Mouse (Mus musculus) frontal cortex, postnatal 14 days (tissue): Measurements from ENCODE around the gene Fto.

Experiments
- DNase-seq, 2 experiments: peaks; one replicate each; pipeline ENCODE4 v3.0.0; 2022; ENCODE audit warnings: low spot score in 2 of 2

Fto gene

DNA sequence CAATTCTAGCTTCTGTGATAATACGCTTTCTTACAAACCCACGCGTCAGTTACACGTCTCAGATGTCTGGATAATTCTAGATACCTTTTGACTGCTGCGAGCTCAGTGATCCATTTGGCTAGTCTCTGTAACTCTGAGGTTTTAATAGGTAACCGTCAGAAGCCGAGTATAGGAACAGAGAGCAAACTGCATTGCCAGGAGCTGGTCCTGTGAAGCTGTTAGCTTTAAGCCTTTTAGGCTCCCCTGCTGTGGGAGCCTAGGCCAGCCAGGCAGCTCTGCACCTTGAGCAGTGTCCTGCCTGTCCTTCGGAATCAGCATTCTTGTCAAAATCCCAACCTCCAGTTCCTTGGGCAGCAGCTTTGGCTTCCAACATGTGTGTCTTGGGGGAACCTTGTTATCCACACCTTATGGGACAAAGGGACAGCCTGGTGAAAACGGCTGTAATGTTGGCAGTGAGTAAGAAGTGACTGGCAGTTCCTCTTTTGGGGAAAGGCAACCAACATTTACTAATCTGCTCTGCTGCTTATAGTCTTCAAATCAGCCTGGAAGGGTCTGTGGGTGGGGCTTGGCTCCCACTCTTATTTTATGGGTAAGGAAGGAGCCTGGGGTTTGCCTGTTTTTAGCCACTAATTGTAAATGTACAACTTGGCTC is 77.2 kb downstream of the Fto start:
- no peak for DNase-seq

DNA sequence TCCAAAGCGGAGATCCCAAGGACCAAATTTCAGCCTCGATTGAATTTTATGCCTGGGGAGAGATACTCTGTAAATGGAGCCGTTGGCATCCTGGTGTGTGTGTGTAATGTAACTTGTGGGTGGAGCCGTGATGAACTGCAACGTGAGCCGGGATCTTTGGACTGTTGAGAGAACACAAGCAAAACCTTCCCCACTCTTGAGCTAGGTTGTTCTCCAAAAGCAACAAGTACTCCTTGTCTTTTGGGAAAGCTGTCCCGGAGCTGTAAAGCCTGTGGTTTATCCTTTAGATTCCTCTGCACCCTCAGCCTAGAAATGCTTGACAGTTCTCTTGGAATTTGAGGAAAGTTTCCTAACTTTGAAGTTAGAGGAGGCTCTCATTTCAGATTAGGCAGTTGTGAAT is 78.9 kb downstream of the Fto start:
- DNase-seq, result no peak

DNA sequence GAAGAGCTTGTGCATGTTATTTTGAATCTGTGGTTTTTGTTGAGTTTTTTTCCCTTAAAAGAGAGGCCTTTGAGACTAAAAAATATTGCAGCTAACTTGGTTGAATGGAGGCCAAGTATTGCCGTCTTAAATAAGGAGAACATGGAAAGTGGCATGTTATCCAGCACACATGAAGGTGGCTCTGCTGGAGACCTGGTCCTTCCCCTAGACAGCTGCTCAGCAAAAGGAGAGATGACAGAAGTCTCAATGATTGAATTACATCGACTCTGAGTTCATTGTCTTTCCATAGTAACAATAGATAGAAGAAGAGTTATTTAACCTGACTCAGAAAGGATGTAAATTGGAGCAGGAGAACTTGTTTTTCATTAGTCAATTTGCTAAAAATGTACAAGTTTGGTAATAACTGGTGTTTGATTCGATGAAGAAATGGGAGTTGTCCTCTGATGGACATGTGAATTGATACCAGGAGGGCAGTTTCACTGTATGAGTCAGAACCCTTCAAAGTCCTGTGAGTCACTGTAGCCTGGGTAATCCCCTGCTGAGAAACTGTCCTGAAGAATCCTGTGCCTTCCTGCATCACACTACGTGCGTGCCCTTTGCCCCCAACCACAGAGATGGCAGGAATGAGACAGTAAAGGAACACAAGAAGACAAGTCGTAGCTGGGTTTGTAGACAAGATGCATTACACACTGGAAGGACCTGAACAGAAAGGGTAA is 82.2 kb downstream of the Fto start:
- DNase-seq, result no peak

DNA sequence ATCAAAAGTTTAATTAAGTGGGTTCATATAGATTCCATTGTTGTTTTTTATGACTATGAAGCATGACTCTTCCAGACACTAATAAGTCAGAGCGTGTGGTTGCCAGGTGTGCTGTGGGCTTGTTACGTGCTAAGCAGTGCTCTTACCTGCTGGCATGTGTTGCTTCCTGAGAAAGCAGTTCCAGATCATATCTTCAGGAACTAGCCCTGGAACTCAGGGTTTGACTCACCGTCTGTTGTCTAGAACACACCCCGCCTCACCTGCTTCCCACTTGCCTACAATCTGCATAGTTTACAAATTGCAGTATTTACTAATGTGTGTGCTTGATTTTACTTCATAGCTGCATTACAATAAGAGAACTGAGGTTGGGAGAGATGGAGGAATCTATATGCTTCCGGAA is 84.7 kb downstream of the Fto start:
- DNase-seq, result no peak

DNA sequence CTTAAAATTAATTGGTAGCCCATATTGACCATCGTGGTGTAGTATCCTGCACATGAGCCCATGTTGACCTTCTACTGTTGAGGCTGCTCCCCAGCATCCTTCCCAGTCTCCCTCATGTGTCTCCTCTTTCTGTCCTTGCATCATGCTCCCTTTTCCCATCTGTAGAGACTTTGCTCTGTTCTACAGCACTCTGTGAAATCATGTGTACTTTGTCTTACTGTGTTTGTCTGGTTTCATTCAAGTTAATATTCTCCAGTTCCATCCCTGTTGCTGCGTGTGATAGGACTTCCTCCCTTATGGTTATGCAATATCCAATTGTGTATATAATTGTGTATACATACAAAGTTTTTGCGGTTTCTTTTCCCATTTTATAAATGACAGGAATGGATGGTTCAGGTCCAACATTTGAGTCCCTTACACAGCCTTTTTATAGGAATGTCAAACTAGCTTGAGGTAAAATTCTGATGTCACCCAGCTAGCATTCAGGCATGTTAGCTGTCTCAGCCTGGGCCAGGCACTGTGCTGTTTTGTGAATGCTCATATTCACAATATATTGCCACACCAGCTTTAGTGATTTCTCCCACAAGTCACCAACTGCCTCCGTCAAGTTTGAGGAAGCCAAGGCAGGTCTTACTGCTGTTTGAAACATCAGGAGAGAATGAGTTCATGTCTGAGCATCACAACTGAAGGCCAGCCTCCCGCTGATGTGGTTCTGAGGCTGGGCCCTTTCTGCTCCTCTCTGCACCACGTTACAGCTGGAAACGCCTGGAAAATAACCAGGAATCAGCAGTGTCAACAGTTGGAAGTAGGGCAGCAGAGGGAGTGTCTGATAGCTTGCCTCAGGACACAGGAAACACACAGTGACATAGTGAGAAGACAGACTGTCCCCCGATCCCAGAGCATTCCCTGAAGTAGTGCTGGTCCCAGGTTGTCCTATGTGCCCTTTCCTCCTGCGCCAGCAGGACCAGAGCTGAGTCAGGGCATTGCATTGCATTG is 90.0 kb downstream of the Fto start:
- DNase-seq, result no peak

DNA sequence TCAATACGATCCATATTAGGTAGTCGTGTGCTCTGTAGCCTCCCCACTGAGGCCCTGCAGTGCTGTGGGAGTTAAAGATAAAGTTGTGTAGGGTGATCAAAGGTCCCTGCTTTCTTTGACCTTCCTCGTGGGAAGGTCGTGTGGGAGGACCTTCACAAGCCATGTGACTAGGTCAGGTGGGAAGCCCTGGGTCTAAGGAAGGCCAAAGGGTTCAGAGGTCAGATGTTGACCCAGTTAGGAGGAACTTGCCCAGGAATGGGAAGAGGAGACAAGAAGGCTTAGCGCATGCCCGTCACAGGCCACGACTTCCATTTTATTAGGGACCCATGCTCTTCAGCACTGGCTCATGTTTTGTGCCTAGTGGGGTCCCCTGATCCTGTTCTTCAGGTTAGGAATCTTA is 91.0 kb downstream of the Fto start:
- DNase-seq, result no peak

DNA sequence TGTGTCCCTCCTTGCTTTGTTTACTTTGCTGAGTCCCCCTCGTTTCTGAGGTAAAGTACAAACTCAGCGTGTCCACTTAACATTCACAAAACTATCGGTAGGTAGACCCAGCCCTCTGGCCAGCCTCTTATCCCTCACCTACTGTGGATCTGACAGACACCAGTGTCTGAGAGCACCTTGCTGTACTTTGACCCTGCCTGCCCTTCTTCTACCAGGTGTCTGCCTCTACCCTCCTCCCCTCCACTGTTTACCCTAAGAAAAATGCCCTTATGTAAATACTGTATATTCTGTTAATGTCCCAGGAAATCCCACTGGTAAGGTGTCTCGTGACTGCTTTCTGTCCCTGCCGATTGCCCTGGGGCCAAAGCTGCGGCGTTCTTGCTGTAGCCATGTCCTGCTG is 91.8 kb downstream of the Fto start:
- no peak for DNase-seq

DNA sequence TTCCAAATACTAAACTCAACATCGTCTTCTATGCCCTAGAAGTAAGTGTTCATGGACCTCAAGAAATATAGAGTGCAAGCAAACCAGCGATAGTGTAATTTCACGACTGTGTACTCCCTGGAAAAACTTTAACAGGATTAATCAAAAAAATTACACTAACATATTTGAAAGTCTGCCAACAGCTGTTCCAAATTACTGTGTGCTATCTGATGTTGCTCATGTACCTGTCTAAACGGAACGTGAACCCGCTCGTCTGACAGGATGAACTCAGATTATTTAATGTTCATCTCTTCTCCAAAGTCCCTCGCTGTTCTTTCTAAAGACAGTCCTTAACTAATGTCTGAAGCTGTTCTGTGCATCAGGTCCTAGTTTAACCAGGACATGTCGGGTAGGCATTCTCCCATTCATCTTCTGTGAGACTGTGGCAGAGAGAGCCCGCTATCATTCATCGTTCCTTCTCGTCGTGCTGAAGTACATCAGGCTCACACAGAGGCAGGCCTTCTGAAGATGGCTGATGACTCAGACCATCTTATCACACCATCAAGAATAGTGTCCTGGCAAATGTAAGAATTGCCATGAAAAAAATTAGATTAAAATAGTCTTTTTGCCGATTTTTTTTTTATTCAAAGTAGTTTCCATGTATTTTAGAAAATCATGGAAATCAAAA is 93.4 kb downstream of the Fto start:
- DNase-seq, result no peak

DNA sequence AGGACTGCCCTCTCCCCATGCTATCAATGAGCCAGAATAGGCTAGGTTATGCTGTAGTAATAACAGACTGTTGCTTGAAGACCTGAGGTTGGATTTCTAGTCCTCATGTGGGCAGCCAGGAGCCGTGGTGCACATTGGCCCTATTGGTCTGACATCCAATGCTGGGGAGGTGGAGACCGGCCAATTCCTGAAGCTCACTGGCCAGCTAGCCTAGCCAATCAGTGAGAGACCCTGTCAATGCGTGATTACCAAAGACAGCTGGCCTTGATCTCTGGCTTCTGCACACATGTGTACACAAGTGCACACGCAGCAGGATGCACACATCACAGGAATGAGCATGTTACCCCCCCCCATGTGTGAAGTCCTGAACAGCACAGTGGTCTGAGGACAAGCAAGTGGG is 94.6 kb downstream of the Fto start:
- no peak for DNase-seq

DNA sequence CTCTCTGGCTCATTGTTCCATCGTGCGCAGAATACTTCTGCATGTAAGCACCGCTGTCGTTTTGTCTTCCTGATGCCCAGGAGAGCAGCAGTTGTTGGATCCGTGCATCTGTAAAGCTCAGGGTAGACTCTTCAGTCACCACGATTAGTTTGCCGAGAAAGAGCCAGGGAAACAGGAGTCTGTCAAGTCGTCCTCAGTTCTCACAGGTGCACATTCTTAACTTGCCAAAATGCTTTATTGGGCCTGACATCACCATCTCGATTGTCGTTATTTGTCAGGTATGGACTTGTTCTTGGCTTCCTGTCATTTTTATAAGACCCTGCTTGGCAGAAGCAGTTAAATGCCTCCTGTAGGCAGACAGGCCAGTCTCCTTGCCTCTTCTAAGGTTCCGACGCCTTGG is 96.7 kb downstream of the Fto start:
- DNase-seq, result no peak

DNA sequence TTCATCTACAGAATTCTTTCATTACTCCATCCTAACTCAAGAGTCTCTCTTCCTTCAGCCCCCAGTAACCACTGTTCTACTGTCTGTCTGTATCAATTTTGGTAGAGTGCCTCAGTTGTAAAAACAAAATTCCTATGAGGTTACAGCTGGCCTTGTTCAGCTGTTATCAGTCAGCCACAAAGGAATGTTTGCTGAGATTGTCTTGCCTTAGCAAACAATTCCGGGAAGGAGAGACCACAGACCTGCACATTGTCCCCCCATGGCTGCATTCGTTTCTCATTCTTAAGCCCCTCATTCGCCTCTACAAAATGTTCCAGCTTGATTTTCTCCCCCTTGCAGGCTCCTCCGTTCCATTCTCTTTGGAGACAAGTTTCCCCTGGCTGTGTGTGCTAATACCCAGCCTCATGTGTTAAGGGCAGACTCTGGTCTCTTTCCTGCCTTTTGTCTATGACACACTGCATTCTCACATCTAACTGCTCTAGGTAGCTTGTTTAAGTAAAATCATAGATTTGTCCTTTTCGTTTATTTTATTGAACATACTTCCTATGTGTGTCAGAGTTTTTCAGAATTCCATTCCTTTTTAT is 111.3 kb downstream of the Fto start:
- DNase-seq, result no peak

DNA sequence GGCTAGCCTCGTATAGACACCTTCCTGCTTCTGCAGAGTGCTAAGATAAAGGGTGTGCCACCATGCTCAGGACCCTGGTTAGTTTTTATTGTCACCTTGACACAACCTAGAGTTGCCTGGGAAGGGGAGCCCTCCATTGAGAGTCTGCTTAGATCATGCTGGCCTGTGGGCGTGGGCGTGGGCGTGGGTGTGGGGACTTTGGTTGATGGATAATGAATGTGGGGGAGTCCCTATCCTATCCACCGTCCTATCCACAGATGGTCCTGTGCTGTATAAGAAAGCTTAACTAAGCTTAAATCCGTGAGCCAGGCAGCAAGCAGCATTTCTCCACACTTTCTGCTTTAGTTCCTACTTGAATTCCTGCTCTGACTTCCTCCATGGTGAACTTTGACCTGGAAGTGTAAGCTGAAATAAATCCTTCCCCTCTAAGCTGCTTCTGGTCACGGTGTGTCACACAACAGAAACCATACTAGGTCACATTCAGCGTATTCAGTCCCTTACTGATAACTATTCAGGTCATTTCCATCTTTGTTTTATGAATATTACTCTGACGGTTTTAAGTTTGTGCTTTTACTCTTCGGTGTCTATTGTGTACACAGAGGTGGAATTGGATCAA is 112.0 kb downstream of the Fto start:
- DNase-seq, result no peak

DNA sequence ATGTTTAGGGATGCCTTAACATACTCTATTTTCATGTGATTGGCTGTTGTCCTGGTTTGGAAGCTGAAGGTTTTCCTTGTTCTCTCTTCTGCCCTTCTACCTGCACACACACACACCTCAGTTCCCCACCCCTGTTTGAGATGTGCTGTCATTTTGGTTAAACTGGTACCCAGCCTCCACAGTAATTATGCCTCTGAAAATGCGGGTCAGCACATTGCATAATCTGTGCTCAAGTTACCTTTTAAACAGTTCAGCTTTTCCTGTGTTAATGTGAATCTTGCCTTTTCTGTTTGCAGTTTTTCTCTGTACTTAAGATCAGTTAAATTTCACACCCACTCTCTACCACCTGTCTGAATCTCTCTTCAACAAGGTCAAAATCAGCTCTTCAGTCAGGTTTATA is 113.2 kb downstream of the Fto start:
- DNase-seq, result no peak

DNA sequence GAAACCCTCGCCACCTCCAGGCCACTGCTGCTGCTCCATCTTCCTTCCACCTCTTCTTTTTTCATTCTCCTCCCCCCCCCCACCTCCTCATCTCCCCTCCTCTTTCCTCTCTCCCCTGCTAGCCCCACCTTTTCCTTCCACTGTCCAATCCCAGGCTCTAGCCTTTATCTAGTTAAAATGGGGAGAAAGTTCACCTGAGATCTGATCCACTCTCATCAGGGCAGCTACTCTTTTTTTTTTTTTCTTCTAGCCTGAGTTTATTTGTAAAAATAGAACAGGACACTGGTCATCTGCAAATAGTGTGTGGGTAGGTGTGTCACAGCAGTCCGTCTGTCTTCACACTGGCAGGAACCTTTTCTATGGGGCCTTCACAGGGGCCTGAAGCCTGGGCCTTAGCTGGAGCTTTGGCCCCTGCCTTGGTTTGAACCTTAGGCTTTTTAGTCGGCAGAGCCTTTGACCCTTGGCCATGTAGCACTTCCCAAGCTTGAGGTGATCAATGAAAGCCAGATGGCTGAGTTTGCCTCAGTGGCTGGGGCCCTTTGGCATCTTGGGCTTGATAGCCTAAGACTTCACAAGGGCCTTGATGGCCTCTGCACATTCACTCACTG is 117.1 kb downstream of the Fto start:
- no peak for DNase-seq

DNA sequence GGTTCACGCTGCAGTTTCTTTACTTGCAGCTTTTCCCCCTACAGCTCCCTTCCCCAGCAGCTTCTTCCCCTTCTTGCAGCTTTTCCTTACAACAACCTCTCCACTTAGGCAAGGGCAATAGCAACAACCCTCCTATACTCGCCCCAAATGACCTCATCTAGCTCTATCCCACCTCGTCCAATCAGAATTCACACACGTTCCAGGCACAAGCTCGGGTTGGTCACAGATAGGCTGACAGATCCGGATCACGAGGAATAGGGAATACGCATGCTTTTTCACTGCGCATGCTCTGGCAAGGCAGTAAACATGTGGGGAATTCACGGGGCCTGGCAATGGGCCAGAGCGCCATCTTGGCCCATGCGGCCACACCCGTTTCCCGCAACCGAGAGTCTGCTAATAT is 122.7 kb downstream of the Fto start:
- no peak for DNase-seq

DNA sequence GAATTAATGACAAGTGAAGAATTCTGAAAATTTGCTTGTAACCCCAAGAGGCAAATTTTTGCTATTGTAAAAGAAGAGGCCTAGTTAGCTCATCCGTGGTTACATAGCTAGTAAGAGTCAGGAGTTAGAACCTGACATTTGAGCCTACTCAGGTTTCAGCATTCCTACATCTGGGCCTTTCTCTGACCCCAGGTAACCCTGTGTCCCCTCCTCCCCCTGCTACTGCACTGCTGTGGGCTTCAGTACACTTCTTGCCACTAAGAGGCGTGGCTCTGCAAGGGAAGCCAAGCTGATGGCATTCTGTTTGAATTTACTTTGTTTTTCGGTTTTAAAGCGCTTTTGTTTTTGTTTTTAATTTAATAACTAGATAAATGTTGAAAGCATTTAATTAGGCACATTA is 130.6 kb downstream of the Fto start:
- no peak for DNase-seq

DNA sequence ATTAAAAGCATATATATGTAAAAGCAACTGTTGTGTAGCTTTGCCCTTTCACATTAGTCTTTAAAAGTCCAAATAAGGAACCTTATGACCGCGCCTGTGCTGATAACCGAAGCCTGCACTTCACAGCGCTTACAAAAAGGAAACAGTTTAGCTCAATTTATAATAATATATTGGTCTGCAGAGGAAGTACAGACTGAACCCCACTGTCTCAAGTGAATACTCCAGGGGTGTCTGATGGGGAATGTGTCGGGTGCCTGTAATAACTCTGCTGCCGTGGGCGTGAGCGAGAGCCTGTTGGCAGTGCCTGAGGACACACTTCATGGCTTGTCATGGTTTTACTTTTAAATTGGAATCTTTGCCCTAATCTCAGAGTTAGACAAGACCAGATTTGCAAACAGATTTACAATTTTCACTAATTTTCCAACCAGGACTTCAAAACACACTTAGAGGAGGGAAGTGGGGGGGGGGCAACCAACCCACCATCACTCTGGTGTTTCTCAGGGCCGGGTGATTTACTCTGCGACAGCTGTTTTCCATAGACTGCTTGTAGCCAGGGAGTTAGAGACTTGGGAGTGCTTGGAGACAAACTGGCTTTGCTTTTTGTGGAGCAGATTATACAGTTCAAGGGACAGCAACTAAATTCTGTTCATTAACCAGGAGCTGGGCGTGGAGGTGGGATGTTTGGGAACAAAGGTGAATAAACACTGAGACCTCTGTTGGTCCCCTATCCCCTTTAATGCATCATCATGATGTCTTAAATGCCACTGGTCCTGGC is 131.5 kb downstream of the Fto start:
- DNase-seq, result no peak

DNA sequence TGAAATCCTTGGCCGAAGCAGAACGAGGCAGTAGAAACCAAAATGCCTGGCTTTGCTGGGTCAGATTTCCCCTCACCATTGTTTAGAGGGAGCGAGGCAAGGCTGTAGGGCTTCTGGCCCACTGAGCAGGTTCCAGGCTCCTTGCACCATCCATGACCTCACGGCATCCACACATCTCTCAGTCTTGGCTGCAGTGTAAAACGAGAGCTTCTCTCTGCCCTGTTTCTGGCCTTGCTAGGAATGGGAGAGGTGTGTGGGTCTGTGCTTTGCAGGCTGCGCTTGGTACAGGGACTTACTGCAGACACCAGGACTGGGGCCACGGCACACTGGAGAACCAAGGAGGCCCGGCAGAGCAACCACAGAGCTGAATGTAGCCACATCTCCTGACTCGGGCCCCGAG is 132.2 kb downstream of the Fto start:
- DNase-seq, result no peak

DNA sequence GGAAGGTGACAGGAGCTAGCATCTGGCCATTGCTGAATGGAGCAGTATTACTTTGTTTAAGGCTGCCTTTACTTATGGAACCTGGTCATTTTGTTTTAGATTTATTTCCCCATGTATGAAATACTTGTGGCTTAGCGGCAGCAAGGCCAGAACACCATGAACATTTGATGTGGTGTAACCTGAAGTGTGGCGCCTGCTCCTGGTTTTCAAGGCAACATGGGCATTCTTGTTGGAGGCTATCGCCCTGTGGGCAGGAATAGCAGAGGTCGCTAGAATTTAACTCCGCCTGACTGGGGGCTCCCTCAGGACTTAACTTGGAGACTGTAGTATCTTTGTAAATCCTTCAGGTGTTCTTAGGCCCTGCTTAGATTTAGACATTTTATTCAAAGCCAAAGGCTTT is 132.7 kb downstream of the Fto start:
- no peak for DNase-seq
